Mouse (Mus musculus): Measurements from ENCODE around the gene Plp2. TPM values are rescaled to one million over a fixed set of nuclear protein-coding genes. Genes with fewer than 3 reads are reported as not detected.
"Not testable (repeated sequence)": the region's sequence is repeated elsewhere in the genome, so short reads cannot be mapped to it uniquely, and the experiment has no call there.

Gene Plp2
- 549 TPM for polyA plus RNA-seq (2012; fragmentation: generic; extraction: Trizol)
- long read RNA-seq, experiment 1, transcript Plp2-201 (5 exons, 1,157 nt): major isoform, 191 of 204 reads
- long read RNA-seq, experiment 1, partial matches to known transcripts: 12 of 204 reads
- long read RNA-seq, experiment 1, other reads (novel, unspliced or antisense): 1 of 204 reads
- long read RNA-seq, experiment 2, transcript Plp2-201 (5 exons, 1,157 nt): major isoform, 43 of 44 reads
- long read RNA-seq, experiment 2, partial matches to known transcripts: 0 of 44 reads
- long read RNA-seq, experiment 2, other reads (novel, unspliced or antisense): 1 of 44 reads

GRCm38 (mm10) chrX:7670921-7671623, at the start of gene Plp2:
Plp2 (minus strand) TSS chrX:7671390.
- TF ChIP-seq MYOG (IDR thresholded peaks at IDR 0.05; ENCODE audit: control insufficient read depth, extremely low read depth, insufficient read length) (no peak), FOSL1 (IDR thresholded peaks at IDR 0.05; ENCODE audit: insufficient read depth, low read length, poor library complexity, severe bottlenecking) (no peak), USF1 (IDR thresholded peaks at IDR 0.05; ENCODE audit: low read depth) (no peak), MYOD1 (IDR thresholded peaks at IDR 0.05; ENCODE audit: control insufficient read depth, insufficient read length, low read depth) (no peak), CEBPB (IDR thresholded peaks at IDR 0.05; ENCODE audit: low read depth) (no peak), MAX (IDR thresholded peaks at IDR 0.05) (no peak), CTCF (IDR thresholded peaks at IDR 0.05; ENCODE audit: control insufficient read depth, insufficient read depth, insufficient read length) (no peak)
- H3K79me3 ChIP-seq (ENCODE audit: low read depth): peaks cover 19% of the 10 kb centered on the region

DNA sequence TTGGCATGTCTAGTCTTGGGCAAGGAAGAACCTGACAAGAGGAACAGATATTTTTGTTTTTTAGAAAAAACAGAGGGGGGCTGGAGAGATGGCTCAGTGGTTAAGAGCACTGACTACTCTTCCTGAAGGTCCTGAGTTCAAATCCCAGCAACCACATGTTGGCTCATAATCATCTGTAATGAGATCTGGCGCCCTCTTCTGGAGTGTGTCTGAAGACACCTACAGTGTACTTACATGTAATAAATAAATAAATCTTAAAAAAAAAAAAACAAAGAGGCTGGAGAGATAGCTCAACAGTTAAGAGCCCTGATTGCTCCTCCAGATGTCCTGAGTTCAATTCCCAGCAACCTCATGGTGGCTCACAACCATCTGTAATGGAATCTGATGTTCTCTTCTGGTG, 44.9 kb upstream of the Plp2 start:
- not testable (repeated sequence) for H3K4me3 ChIP-seq (ENCODE audit: insufficient read depth, poor library complexity, severe bottlenecking); H3K27me3 ChIP-seq (ENCODE audit: control insufficient read depth, insufficient read depth, insufficient read length); H3K79me2 ChIP-seq (ENCODE audit: control insufficient read depth, insufficient read depth); H3K79me3 ChIP-seq (ENCODE audit: low read depth); H3ac ChIP-seq (ENCODE audit: control insufficient read depth, insufficient read length, low read depth); H3K36me3 ChIP-seq (ENCODE audit: control insufficient read depth, insufficient read depth)

More at GRCm38 (mm10) chrX:7670921-7671623, at the start of gene Plp2:
- peak within 1 kb of the TSS; percentile 71 for H3K4me3 ChIP-seq (ENCODE audit: insufficient read depth, poor library complexity, severe bottlenecking)
- peak within 1 kb of the TSS; percentile 99 for H3ac ChIP-seq (ENCODE audit: control insufficient read depth, insufficient read length, low read depth)
- peaks cover 22% of the 10 kb centered on the region for H3K36me3 ChIP-seq (ENCODE audit: control insufficient read depth, insufficient read depth)
- peaks cover 33% of the 10 kb centered on the region for H3K79me2 ChIP-seq (ENCODE audit: control insufficient read depth, insufficient read depth)
- H3K27me3 ChIP-seq (ENCODE audit: control insufficient read depth, insufficient read depth, insufficient read length): no peaks in the 10 kb centered on the region

DNA sequence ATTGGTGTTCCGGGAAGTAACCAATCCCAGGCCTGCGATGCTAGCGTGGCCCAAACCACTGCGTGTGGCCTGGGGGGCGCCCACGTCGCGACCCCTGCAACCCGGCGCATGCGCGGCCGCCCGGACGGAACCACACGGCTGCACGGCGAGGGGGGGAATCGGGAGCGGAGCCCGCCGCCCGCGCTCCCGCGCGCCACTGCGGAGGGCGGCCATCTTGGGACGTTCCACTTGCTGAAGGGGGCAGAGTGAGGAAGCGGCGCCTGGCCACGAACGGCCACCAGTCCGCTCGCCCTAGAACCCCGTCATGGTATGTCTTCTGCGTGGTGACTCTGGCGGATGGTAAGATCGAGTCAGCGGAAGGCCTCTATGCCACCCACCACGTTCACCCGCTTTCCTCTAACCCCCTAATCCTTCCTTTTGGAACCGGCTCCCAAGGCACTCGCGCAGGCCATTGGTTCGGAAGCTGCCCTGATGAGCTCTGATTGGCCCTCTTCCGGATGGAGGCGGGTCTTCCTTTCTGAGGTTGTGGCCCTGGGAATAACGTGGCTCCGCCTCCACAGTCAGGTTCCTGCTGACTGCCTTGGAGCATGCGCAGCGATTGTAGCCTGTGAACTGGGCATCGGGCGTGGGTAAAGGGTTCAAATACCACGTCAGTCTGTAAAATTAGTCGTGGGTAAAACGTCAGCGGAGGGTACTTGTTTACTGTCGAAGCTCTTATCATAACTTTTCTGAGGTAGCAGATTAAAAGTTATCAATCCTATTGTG, 43.1 kb upstream of the Plp2 start, which contains the start of gene Wdr45:
Gene Wdr45 (plus strand): TSS at position 199 of the 765 bp plus-strand sequence.
- not testable (repeated sequence) for H3K79me3 ChIP-seq (ENCODE audit: low read depth); H3K27me3 ChIP-seq (ENCODE audit: control insufficient read depth, insufficient read depth, insufficient read length); H3K79me2 ChIP-seq (ENCODE audit: control insufficient read depth, insufficient read depth); H3K36me3 ChIP-seq (ENCODE audit: control insufficient read depth, insufficient read depth)
- H3K4me3 ChIP-seq (ENCODE audit: insufficient read depth, poor library complexity, severe bottlenecking): peak within 1 kb of the TSS; percentile 30
- H3ac ChIP-seq (ENCODE audit: control insufficient read depth, insufficient read length, low read depth): peak within 1 kb of the TSS; percentile 52

GRCm38 (mm10) chrX:7713764-7714134, 42.6 kb upstream of the Plp2 start:
- H3K79me2 ChIP-seq (ENCODE audit: control insufficient read depth, insufficient read depth); H3K27me3 ChIP-seq (ENCODE audit: control insufficient read depth, insufficient read depth, insufficient read length); H3K36me3 ChIP-seq (ENCODE audit: control insufficient read depth, insufficient read depth); H3K79me3 ChIP-seq (ENCODE audit: low read depth): not testable (repeated sequence)
- Histone ChIP-seq H3ac (ENCODE audit: control insufficient read depth, insufficient read length, low read depth) (peak overlapping the region; percentile 52), H3K4me3 (ENCODE audit: insufficient read depth, poor library complexity, severe bottlenecking) (peak overlapping the region; percentile 30)

- H3K79me3 ChIP-seq (ENCODE audit: low read depth): peaks cover 18% of the 10 kb centered on the region
- no peak for TF ChIP-seq CEBPB (IDR thresholded peaks at IDR 0.05; ENCODE audit: low read depth)
- TF ChIP-seq FOSL1 (IDR thresholded peaks at IDR 0.05; ENCODE audit: insufficient read depth, low read length, poor library complexity, severe bottlenecking): no peak
- no peak for TF ChIP-seq MYOG (IDR thresholded peaks at IDR 0.05; ENCODE audit: control insufficient read depth, extremely low read depth, insufficient read length)
- TF ChIP-seq CTCF (IDR thresholded peaks at IDR 0.05; ENCODE audit: control insufficient read depth, insufficient read depth, insufficient read length): no peak
- TF ChIP-seq MYOD1 (IDR thresholded peaks at IDR 0.05; ENCODE audit: control insufficient read depth, insufficient read length, low read depth): no peak
- no peak for TF ChIP-seq MAX (IDR thresholded peaks at IDR 0.05)
- no peak for TF ChIP-seq USF1 (IDR thresholded peaks at IDR 0.05; ENCODE audit: low read depth)
- H3K27me3 ChIP-seq (ENCODE audit: control insufficient read depth, insufficient read depth, insufficient read length): no peaks in the 10 kb centered on the region
- peaks cover 6% of the 10 kb centered on the region for H3K36me3 ChIP-seq (ENCODE audit: control insufficient read depth, insufficient read depth)
- peak within 1 kb of the TSS; percentile 57 for H3ac ChIP-seq (ENCODE audit: control insufficient read depth, insufficient read length, low read depth)
- H3K4me3 ChIP-seq (ENCODE audit: insufficient read depth, poor library complexity, severe bottlenecking): peak within 1 kb of the TSS; percentile 52
- peaks cover 33% of the 10 kb centered on the region for H3K79me2 ChIP-seq (ENCODE audit: control insufficient read depth, insufficient read depth)
These were observed 25.8 kb upstream of the Plp2 start, which contains the start of gene Gpkow for GRCm38 (mm10) chrX:7696954-7697381. Gpkow (plus strand) TSS chrX:7697131.

DNA sequence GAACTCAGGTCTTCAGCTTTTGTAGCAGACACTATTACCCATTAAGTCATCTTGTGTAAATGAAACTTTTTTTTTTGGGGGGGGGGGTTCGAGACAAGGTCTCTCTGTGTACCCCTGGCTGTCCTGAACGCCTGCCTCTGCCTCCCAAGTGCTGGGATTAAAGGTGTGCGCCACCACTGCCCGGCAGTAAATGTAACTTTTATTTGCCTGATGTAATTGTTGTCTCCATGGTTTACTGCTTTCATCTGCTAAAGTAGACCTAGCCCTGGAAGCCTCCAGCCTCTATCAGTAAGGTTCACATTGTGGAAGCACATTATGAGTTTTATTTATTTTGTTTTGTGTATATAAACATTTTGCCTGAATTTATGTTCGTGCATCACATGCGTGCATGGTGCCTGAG, 25.3 kb upstream of the Plp2 start:
- Histone ChIP-seq H3K79me2 (ENCODE audit: control insufficient read depth, insufficient read depth) (peaks cover 33% of the 10 kb centered on the region), H3K4me3 (ENCODE audit: insufficient read depth, poor library complexity, severe bottlenecking) (no peak overlapping the region), H3K79me3 (ENCODE audit: low read depth) (peaks cover 18% of the 10 kb centered on the region), H3K36me3 (ENCODE audit: control insufficient read depth, insufficient read depth) (peaks cover 4% of the 10 kb centered on the region), H3K27me3 (ENCODE audit: control insufficient read depth, insufficient read depth, insufficient read length) (no peaks in the 10 kb centered on the region), H3ac (ENCODE audit: control insufficient read depth, insufficient read length, low read depth) (no peak overlapping the region)
- no peak for TF ChIP-seq FOSL1 (IDR thresholded peaks at IDR 0.05; ENCODE audit: insufficient read depth, low read length, poor library complexity, severe bottlenecking)
- TF ChIP-seq CTCF (IDR thresholded peaks at IDR 0.05; ENCODE audit: control insufficient read depth, insufficient read depth, insufficient read length): no peak
- no peak for TF ChIP-seq MYOG (IDR thresholded peaks at IDR 0.05; ENCODE audit: control insufficient read depth, extremely low read depth, insufficient read length)
- no peak for TF ChIP-seq USF1 (IDR thresholded peaks at IDR 0.05; ENCODE audit: low read depth)
- no peak for TF ChIP-seq MYOD1 (IDR thresholded peaks at IDR 0.05; ENCODE audit: control insufficient read depth, insufficient read length, low read depth)
- no peak for TF ChIP-seq CEBPB (IDR thresholded peaks at IDR 0.05; ENCODE audit: low read depth)
- no peak for TF ChIP-seq MAX (IDR thresholded peaks at IDR 0.05)
